Mouse (Mus musculus) myocyte (in vitro differentiated cells): Measurements from ENCODE around the gene Napa.

Source experiments
- MYOD1 ChIP-seq, 3 experiments: IDR thresholded peaks; one replicate each; pipeline ENCODE4 v1.6.1; 2011; ENCODE audit warnings: control low read depth in 2 of 3, low read depth in 2 of 3, mild to moderate bottlenecking in 2 of 3, moderate library complexity in 1 of 3; ENCODE audit not compliant: insufficient read length in 2 of 3, control insufficient read depth in 1 of 3
- POLR2A ChIP-seq: IDR thresholded peaks from one replicate; pipeline ENCODE4 v1.6.1; 2011; ENCODE audit warnings: low read depth, mild to moderate bottlenecking, control low read depth, moderate library complexity; ENCODE audit not compliant: insufficient read length
- TCF12 ChIP-seq: IDR thresholded peaks from one replicate; pipeline ENCODE4 v1.6.1; 2011; ENCODE audit warnings: mild to moderate bottlenecking, control low read depth; ENCODE audit not compliant: poor library complexity, insufficient read depth, severe bottlenecking

DNA sequence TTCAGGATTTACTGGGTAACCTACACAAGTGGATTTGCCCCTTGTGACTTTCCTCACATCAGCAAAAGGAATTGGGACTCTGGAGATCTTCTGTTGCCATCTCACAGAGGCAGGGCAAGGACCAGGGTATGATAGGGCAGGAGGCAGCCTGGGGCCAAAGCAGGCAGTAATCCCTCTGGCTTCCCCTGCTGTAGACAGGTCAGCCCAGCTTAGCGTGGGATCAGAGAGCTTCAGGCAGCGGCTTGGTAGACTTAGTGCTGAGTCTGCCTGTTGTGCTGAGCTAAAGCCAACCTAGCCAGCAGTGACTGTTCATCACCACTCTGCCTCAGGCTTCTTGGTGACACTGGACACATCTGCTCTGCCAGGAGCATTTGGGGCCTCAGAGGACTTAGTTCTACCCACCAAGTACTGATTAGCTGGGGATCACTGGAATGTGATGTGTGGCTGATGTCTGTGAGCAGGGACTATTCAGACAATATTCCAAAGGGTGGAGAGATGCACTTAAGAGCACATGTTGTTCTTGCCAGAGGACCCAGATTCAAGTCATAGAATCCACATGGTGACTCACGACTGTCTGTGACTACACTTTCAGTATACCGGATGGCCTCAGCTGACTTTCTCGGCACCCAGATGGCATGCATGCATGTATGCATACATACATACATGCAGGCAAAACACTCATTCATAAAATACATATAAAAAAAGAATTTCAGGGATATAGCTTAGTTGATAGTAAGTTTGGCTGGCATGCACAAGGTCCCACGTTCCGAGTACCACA is 6.5 kb downstream of the Napa start:
- TF ChIP-seq POLR2A, result no peak
- TF ChIP-seq MYOD1 (IDR thresholded peaks at IDR 0.05; ENCODE audit: control insufficient read depth in 1 of 3, insufficient read length in 2 of 3, low read depth in 2 of 3), result no peak
- TF ChIP-seq TCF12, result no peak
